Mouse (Mus musculus): ENCODE measurements at regions not wholly inside any gene's neighbourhood (a gene's known extent, or its start where the extent isn't known, plus 50 kb on each side); places are given as distances from the start of the nearest gene placed in this dataset.

DNA sequence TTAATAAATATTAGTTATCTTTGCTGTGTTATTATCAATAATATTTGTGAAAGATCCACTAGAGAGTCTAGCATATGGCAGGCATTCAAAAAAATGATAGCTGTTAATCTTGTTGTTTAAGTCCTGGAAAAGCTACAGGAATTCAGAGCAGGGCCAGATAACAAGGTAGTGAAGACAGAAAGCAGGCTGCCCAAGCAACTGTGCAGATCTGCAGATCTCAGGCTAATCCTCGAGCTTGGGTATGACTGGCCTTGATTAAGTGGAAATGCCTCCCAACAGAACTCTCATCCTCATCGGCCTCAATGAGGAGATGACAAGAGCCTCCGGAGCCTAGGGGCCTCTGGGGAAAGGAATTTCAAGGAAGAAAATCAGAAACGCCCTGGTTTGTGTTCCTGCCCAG, 142.9 kb upstream of the Pkdcc start:
- Histone ChIP-seq H3K4me3 (replicated peaks in 1 of 3; ENCODE audit: low read depth in 2 of 3, low read length in 2 of 3, poor library complexity in 1 of 3) (no peak overlapping the region), H3K79me2 (replicated peaks; ENCODE audit: control insufficient read depth, extremely low read depth, insufficient read depth, poor library complexity, severe bottlenecking) (no peaks in the 10 kb centered on the region), H3K9me3 (replicated peaks; ENCODE audit: low read length) (no peaks in the 10 kb centered on the region), H3K27ac (ENCODE audit: insufficient read depth, low read depth) (no peak overlapping the region), H3K36me3 (replicated peaks in 1 of 2; ENCODE audit: control insufficient read depth in 1 of 2, insufficient read depth in 1 of 2, low read length in 1 of 2) (no peaks in the 10 kb centered on the region), H3K4me1 (ENCODE audit: control insufficient read depth in 1 of 2, insufficient read depth in 2 of 2) (peaks cover 2 to 12% of the 10 kb centered on the region in 2 experiments; a peak in 3 of 4 replicates), H3K27me3 (replicated peaks) (no peaks in the 10 kb centered on the region), H3K9ac (ENCODE audit: insufficient read depth, low read depth) (no peak overlapping the region), H3K4me2 (ENCODE audit: insufficient read depth, low read depth, poor library complexity, severe bottlenecking) (no peak overlapping the region)
- TF ChIP-seq EP300 (IDR thresholded peaks at IDR 0.05; ENCODE audit: low read length), result no peak
- TF ChIP-seq MAZ (IDR thresholded peaks at IDR 0.05; ENCODE audit: low read depth, low read length), result no peak
- no peak for TF ChIP-seq PAX5 (IDR thresholded peaks at IDR 0.05; ENCODE audit: low read length)
- TF ChIP-seq POLR2A (IDR thresholded peaks at IDR 0.05; ENCODE audit: low read depth, low read length), result no peak
- no peak for TF ChIP-seq NELFE (IDR thresholded peaks at IDR 0.05; ENCODE audit: low read depth, low read length)
- no peak for TF ChIP-seq USF1 (IDR thresholded peaks at IDR 0.05; ENCODE audit: low read depth, low read length)
- TF ChIP-seq UBTF (IDR thresholded peaks at IDR 0.05; ENCODE audit: low read depth, low read length), result no peak
- no peak for TF ChIP-seq ELF1 (IDR thresholded peaks at IDR 0.05; ENCODE audit: low read depth, low read length)
- TF ChIP-seq ETS1 (conservative IDR thresholded peaks at IDR 0.05; ENCODE audit: low read depth, low read length), result no peak
- no peak for TF ChIP-seq TCF12 (IDR thresholded peaks at IDR 0.05; ENCODE audit: low read depth, low read length)
- no peak for TF ChIP-seq E2F4 (IDR thresholded peaks at IDR 0.05; ENCODE audit: insufficient replicate concordance, low read depth, low read length)
- no peak for TF ChIP-seq BHLHE40 (IDR thresholded peaks at IDR 0.05; ENCODE audit: low read depth, low read length)
- no peak for TF ChIP-seq TBP (conservative IDR thresholded peaks at IDR 0.05; ENCODE audit: low read depth, low read length)
- in situ Hi-C loops (cut with MboI; ENCODE audit: low pct_ligation_motif_present, low pct_unique_long_range_greater_than_20kb, low sequenced_read_pairs) (no loop called here), dilution Hi-C loops (cut with MboI; ENCODE audit: extremely low pct_ligation_motif_present, extremely low pct_unique_long_range_greater_than_20kb, low sequenced_read_pairs) (no loop called here)
- no peak for DNase-seq (ENCODE audit: extremely low read depth)

DNA sequence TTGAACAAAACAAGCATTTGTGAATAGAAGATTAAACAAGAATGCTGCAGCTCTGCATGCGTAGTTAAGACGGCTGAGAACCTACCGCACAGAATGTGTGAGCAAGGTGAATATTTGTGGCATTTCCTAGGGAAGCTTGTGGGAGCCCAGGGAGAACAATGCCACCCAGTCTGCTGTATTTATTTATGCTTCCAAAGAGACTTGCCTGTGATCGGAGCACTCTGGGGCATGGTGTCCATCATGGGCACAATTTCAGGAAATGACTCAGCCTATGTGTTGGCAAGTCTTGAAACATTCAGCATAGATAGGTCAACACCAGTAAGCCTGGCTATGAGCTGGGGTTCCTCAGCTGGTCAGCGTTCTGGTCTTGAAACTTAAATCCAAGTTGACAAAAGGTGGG, 140.2 kb upstream of the Pkdcc start:
- no peaks in the 10 kb centered on the region for H3K4me1 ChIP-seq (ENCODE audit: control insufficient read depth in 1 of 2, insufficient read depth in 2 of 2)
- H3K4me2 ChIP-seq (ENCODE audit: insufficient read depth, low read depth, poor library complexity, severe bottlenecking), result no peak overlapping the region
- no peaks in the 10 kb centered on the region for H3K36me3 ChIP-seq (replicated peaks in 1 of 2; ENCODE audit: control insufficient read depth in 1 of 2, insufficient read depth in 1 of 2, low read length in 1 of 2)
- no peak for DNase-seq (ENCODE audit: extremely low read depth)
- H3K4me3 ChIP-seq (replicated peaks in 1 of 3; ENCODE audit: low read depth in 2 of 3, low read length in 2 of 3, poor library complexity in 1 of 3), result no peak overlapping the region
- no peaks in the 10 kb centered on the region for H3K79me2 ChIP-seq (replicated peaks; ENCODE audit: control insufficient read depth, extremely low read depth, insufficient read depth, poor library complexity, severe bottlenecking)
- no peak overlapping the region for H3K9ac ChIP-seq (ENCODE audit: insufficient read depth, low read depth)
- in situ Hi-C loops (cut with MboI; ENCODE audit: low pct_ligation_motif_present, low pct_unique_long_range_greater_than_20kb, low sequenced_read_pairs), result no loop called here
- no peaks in the 10 kb centered on the region for H3K9me3 ChIP-seq (replicated peaks; ENCODE audit: low read length)
- H3K27me3 ChIP-seq (replicated peaks), result no peaks in the 10 kb centered on the region
- dilution Hi-C loops (cut with MboI; ENCODE audit: extremely low pct_ligation_motif_present, extremely low pct_unique_long_range_greater_than_20kb, low sequenced_read_pairs), result no loop called here
- no peak for TF ChIP-seq ZC3H11A (IDR thresholded peaks at IDR 0.05; ENCODE audit: low read depth, low read length)
- no peak for TF ChIP-seq MXI1 (IDR thresholded peaks at IDR 0.05; ENCODE audit: low read depth, low read length)
- TF ChIP-seq MEF2A (IDR thresholded peaks at IDR 0.05; ENCODE audit: borderline replicate concordance, low read depth, low read length), result no peak
- no peak for TF ChIP-seq USF2 (conservative IDR thresholded peaks at IDR 0.05; ENCODE audit: low read depth, low read length)
- no peak for TF ChIP-seq SIN3A (IDR thresholded peaks at IDR 0.05; ENCODE audit: low read length)
- TF ChIP-seq ZNF384 (IDR thresholded peaks at IDR 0.05; ENCODE audit: low read depth, low read length), result no peak
- TF ChIP-seq MAFK (IDR thresholded peaks at IDR 0.05; ENCODE audit: insufficient replicate concordance, low read length), result no peak
- no peak for TF ChIP-seq POLR2A (IDR thresholded peaks at IDR 0.05; ENCODE audit: low read depth, low read length)
- no peak for TF ChIP-seq CTCF (conservative IDR thresholded peaks at IDR 0.05 in 1 of 2, IDR thresholded peaks at IDR 0.05 in 1 of 2; ENCODE audit: low read depth in 2 of 2, low read length in 2 of 2)
- no peak for TF ChIP-seq USF1 (IDR thresholded peaks at IDR 0.05; ENCODE audit: low read depth, low read length)
- no peak for TF ChIP-seq RAD21 (IDR thresholded peaks at IDR 0.05; ENCODE audit: low read depth, low read length)
- no peak for TF ChIP-seq BHLHE40 (IDR thresholded peaks at IDR 0.05; ENCODE audit: low read depth, low read length)
- no peak for TF ChIP-seq SMC3 (IDR thresholded peaks at IDR 0.05; ENCODE audit: low read depth, low read length)
- no peak for TF ChIP-seq ELF1 (IDR thresholded peaks at IDR 0.05; ENCODE audit: low read depth, low read length)
- no peak for TF ChIP-seq RCOR1 (conservative IDR thresholded peaks at IDR 0.05; ENCODE audit: low read depth, low read length)
- no peak for TF ChIP-seq NELFE (IDR thresholded peaks at IDR 0.05; ENCODE audit: low read depth, low read length)
- TF ChIP-seq NRF1 (IDR thresholded peaks at IDR 0.05; ENCODE audit: low read depth, low read length), result no peak
- TF ChIP-seq MAX (IDR thresholded peaks at IDR 0.05; ENCODE audit: low read length), result no peak
- TF ChIP-seq UBTF (IDR thresholded peaks at IDR 0.05; ENCODE audit: low read depth, low read length), result no peak
- no peak overlapping the region for H3K27ac ChIP-seq (ENCODE audit: insufficient read depth, low read depth)

Measured in CH12.LX (cell line).